Mouse (Mus musculus) heart, adult 11 months (tissue): Measurements from ENCODE around the gene Cd200r3.

Experiments
- DNase-seq: peaks from one replicate; pipeline ENCODE4 v3.0.0; 2022

The Cd200r3 gene

GRCm38 (mm10) chr16:44943468-44943867, at the start of gene Cd200r3:
TSS of gene Cd200r3 (plus strand) at chr16:44943678.
- DNase-seq = no peak

- DNase-seq = no peak
Observed at GRCm38 (mm10) chr16:44932016-44932415, 11.5 kb upstream of the Cd200r3 start.

- DNase-seq = no peak
Observed at GRCm38 (mm10) chr16:44951360-44952114, 8.1 kb downstream of the Cd200r3 start.

- DNase-seq = no peak
Observed at GRCm38 (mm10) chr16:44962296-44962695, 18.8 kb downstream of the Cd200r3 start.

- peak; percentile 93 for DNase-seq
Observed at GRCm38 (mm10) chr16:44962777-44963176, 19.3 kb downstream of the Cd200r3 start.

- peak; percentile 7 for DNase-seq
Observed at GRCm38 (mm10) chr16:44964526-44965374, 21.3 kb downstream of the Cd200r3 start.

- DNase-seq = peak; percentile 55
Observed at GRCm38 (mm10) chr16:44965428-44965827, 21.9 kb downstream of the Cd200r3 start.

- peak; percentile 90 for DNase-seq
Observed at GRCm38 (mm10) chr16:44965890-44966289, 22.4 kb downstream of the Cd200r3 start.

- DNase-seq = no peak
Observed at GRCm38 (mm10) chr16:44966891-44967290, 23.4 kb downstream of the Cd200r3 start.

- DNase-seq = peak; percentile 83
Observed at GRCm38 (mm10) chr16:44968113-44968512, 24.6 kb downstream of the Cd200r3 start.

- DNase-seq = peak; percentile 41
Observed at GRCm38 (mm10) chr16:44970925-44971324, 27.4 kb downstream of the Cd200r3 start.

- DNase-seq = peak; percentile 79
Observed at GRCm38 (mm10) chr16:44974042-44974441, 30.6 kb downstream of the Cd200r3 start.

- DNase-seq = no peak
Observed at GRCm38 (mm10) chr16:44976081-44976480, 32.6 kb downstream of the Cd200r3 start.

- no peak for DNase-seq
Observed at GRCm38 (mm10) chr16:44976892-44977633, 33.6 kb downstream of the Cd200r3 start.

- DNase-seq = no peak
Observed at GRCm38 (mm10) chr16:44978193-44978592, 34.7 kb downstream of the Cd200r3 start.

- DNase-seq = no peak
Observed at GRCm38 (mm10) chr16:44979355-44979896, 35.9 kb downstream of the Cd200r3 start.

- no peak for DNase-seq
Observed at GRCm38 (mm10) chr16:44982972-44983371, 39.5 kb downstream of the Cd200r3 start.

- peak; percentile 52 for DNase-seq
Observed at GRCm38 (mm10) chr16:44983379-44984060, 40.0 kb downstream of the Cd200r3 start.

GRCm38 (mm10) chr16:44984111-44984510, 40.6 kb downstream of the Cd200r3 start:
- DNase-seq = no peak

- DNase-seq = peak; percentile 46
Observed at GRCm38 (mm10) chr16:44984925-44985324, 41.4 kb downstream of the Cd200r3 start.

GRCm38 (mm10) chr16:44986029-44986428, 42.6 kb downstream of the Cd200r3 start:
- peak; percentile 76 for DNase-seq

- DNase-seq = peak; percentile 61
Observed at GRCm38 (mm10) chr16:44988667-44989357, 45.3 kb downstream of the Cd200r3 start.
